Mouse (Mus musculus) kidney, postnatal 0 days (tissue): ENCODE data around the gene Ndufs7. TPM values are rescaled to one million over a fixed set of nuclear protein-coding genes. Genes with fewer than 3 reads are reported as not detected.

Experiments
- ATAC-seq: fragments of 200-750 bp; cut with Nextera tagmentation; replicated peaks from 2 replicates; pipeline ENCODE4 v1.8.0; 2017; ENCODE audit warnings: low read depth, moderate number of reproducible peaks, moderate TSS enrichment, moderate library complexity; ENCODE audit not compliant: low FRiP score
- DNase-seq: peaks from one replicate; pipeline ENCODE4 v3.0.0-alpha.2; 2016; ENCODE audit warnings: low spot score
- H3K27ac ChIP-seq: fragments of 300-500 bp; sonication (generic); 2 replicates; pipeline ENCODE4 v1.5.1; 2014; ENCODE audit warnings: mild to moderate bottlenecking
- H3K27me3 ChIP-seq: fragments of 300-500 bp; sonication (generic); 2 replicates; pipeline ENCODE4 v1.6.1; 2014; ENCODE audit warnings: low read length, mixed read lengths; ENCODE audit not compliant: insufficient read depth
- H3K36me3 ChIP-seq: fragments of 300-500 bp; sonication (generic); 2 replicates; pipeline ENCODE4 v1.6.1; 2014; ENCODE audit warnings: low read length, mixed read lengths; ENCODE audit not compliant: insufficient read depth
- H3K4me1 ChIP-seq: fragments of 300-500 bp; sonication (generic); replicated peaks from 2 replicates; pipeline ENCODE4 v1.6.1; 2014; ENCODE audit warnings: antibody characterized with exemption, low read length, mixed read lengths; ENCODE audit not compliant: insufficient read depth
- H3K4me2 ChIP-seq: fragments of 300-500 bp; sonication (generic); 2 replicates; pipeline ENCODE4 v1.6.1; 2014; ENCODE audit warnings: mild to moderate bottlenecking, low read length, moderate library complexity, mixed read lengths
- H3K4me3 ChIP-seq: fragments of 300-500 bp; sonication (generic); replicated peaks from 2 replicates; pipeline ENCODE4 v1.5.1; 2014; ENCODE audit warnings: low read depth, low read length
- H3K9ac ChIP-seq: fragments of 300-500 bp; sonication (generic); 2 replicates; pipeline ENCODE4 v1.6.1; 2014; ENCODE audit warnings: low read depth, low read length
- H3K9me3 ChIP-seq: fragments of 300-500 bp; sonication (generic); replicated peaks from 2 replicates; pipeline ENCODE4 v1.6.1; 2016; ENCODE audit warnings: low read length, inconsistent platforms, mixed read lengths
- CTCF ChIP-seq: IDR thresholded peaks from 2 replicates; pipeline ENCODE4 v1.5.1; 2016; ENCODE audit warnings: antibody characterized with exemption, low read depth, mild to moderate bottlenecking, moderate library complexity
- WGBS: fragments of 180-500 bp; shearing (Covaris S2); extraction: QIAGEN DNeasy Blood & Tissue Kit; methylation state at CpG from one replicate; pipeline ENCODE4 v1.1.7; 2014; 5-methylcytosine and 5-hydroxymethylcytosine counted together
- microRNA-seq: library from miRNA; unstranded; fragments of <30 nt; microRNA quantifications from one replicate; pipeline ENCODE4, GENCODE M21; 2016
- polyA plus RNA-seq: library from polyadenylated mRNA; unstranded; fragments of >200 nt; fragmentation: Nextera tagmentation; extraction: Ambion mirVana; gene quantifications from 2 replicates; pipeline ENCODE4 v1.2.1, GENCODE M21; 2015

Ndufs7 gene
- polyA plus RNA-seq, 1 experiment from 2014 or later = 556 TPM

- Histone ChIP-seq H3K9me3 (no peaks in the 10 kb centered on the region), H3K4me3 (no peak overlapping the region), H3K9ac (no peak overlapping the region), H3K4me2 (peak overlapping the region; percentile 43), H3K27me3 (peaks cover 24% of the 10 kb centered on the region), H3K4me1 (peaks cover 3% of the 10 kb centered on the region; the same call in 1 of the 2 replicates), H3K36me3 (no peaks in the 10 kb centered on the region), H3K27ac (no peak overlapping the region)
- 22% methylated on average over 12 of the region's 12 CpGs for WGBS
- ATAC-seq = no peak
- TF ChIP-seq CTCF = no peak
- DNase-seq = no peak
Measured at GRCm38 (mm10) chr10:80304458-80304857, 55.5 kb downstream of the Ndufs7 start.

- Histone ChIP-seq H3K27me3 (peaks cover 20% of the 10 kb centered on the region), H3K36me3 (no peaks in the 10 kb centered on the region), H3K4me1 (peaks cover 3% of the 10 kb centered on the region; the same call in 1 of the 2 replicates), H3K27ac (no peak overlapping the region), H3K9me3 (no peaks in the 10 kb centered on the region), H3K4me2 (peak overlapping the region; percentile 43), H3K9ac (no peak overlapping the region), H3K4me3 (no peak overlapping the region)
- TF ChIP-seq CTCF = no peak
- DNase-seq = peak; percentile 45
- WGBS = 13% methylated on average over 24 of the region's 25 CpGs
- no peak for ATAC-seq
Measured at GRCm38 (mm10) chr10:80304862-80305261, 55.9 kb downstream of the Ndufs7 start.

Small RNAs within 50 kb of the gene (microRNA-seq; reads per million reads assigned to microRNA genes)
- gene Mir6911 = 0.80 reads per million

Other genes with a start within 250 kb of the Ndufs7 start
- gene Arhgap45, start 232.5 kb upstream of the Ndufs7 start, polyA plus RNA-seq = 4.0 and 4.6 TPM in 2 replicates
- gene Polr2e, start 209.3 kb upstream of the Ndufs7 start, polyA plus RNA-seq = 208 and 210 TPM in 2 replicates
- 901 and 946 TPM in 2 replicates for gene Gpx4, start 202.0 kb upstream of the Ndufs7 start, polyA plus RNA-seq
- gene Sbno2, start 143.6 kb upstream of the Ndufs7 start, polyA plus RNA-seq = 9.6 and 10.5 TPM in 2 replicates
- gene Stk11, start 133.3 kb upstream of the Ndufs7 start, polyA plus RNA-seq = 14.2 and 15.1 TPM in 2 replicates
- gene Atp5d, start 110.5 kb upstream of the Ndufs7 start, polyA plus RNA-seq = 936 and 986 TPM in 2 replicates
- 4.7 and 6.4 TPM in 2 replicates for gene Cbarp, start 108.3 kb upstream of the Ndufs7 start, polyA plus RNA-seq
- 13.7 and 18.6 TPM in 2 replicates for gene Midn, start 100.8 kb upstream of the Ndufs7 start, polyA plus RNA-seq
- 290 and 317 TPM in 2 replicates for gene Cirbp, start 83.1 kb upstream of the Ndufs7 start, polyA plus RNA-seq
- 9.3 and 11.0 TPM in 2 replicates for gene 1600002K03Rik, start 76.2 kb upstream of the Ndufs7 start, polyA plus RNA-seq
- gene Efna2, start 69.6 kb upstream of the Ndufs7 start, polyA plus RNA-seq = 10.2 and 10.5 TPM in 2 replicates
- 44.2 and 52.7 TPM in 2 replicates for gene Mum1, start 22.7 kb upstream of the Ndufs7 start, polyA plus RNA-seq
- 25.5 and 26.0 TPM in 2 replicates for gene Gamt, start 11.9 kb downstream of the Ndufs7 start, polyA plus RNA-seq
- 43.7 and 44.6 TPM in 2 replicates for gene Dazap1, start 12.4 kb downstream of the Ndufs7 start, polyA plus RNA-seq
- 974 and 1,069 TPM in 2 replicates for gene Rps15, start 43.3 kb downstream of the Ndufs7 start, polyA plus RNA-seq
- gene Apc2, start 46.9 kb downstream of the Ndufs7 start, polyA plus RNA-seq = 0.51 and 0.86 TPM in 2 replicates
- gene 2310011J03Rik, start 71.4 kb downstream of the Ndufs7 start, polyA plus RNA-seq = 52.2 and 53.6 TPM in 2 replicates
- 5.4 and 5.9 TPM in 2 replicates for gene Pcsk4, start 80.4 kb downstream of the Ndufs7 start, polyA plus RNA-seq
- gene Reep6, start 80.8 kb downstream of the Ndufs7 start, polyA plus RNA-seq = 11.7 and 12.1 TPM in 2 replicates
- gene Adamtsl5, start 99.3 kb downstream of the Ndufs7 start, polyA plus RNA-seq = 3.0 and 3.2 TPM in 2 replicates
- gene Plk5, start 107.3 kb downstream of the Ndufs7 start, polyA plus RNA-seq = 0.51 and 1.0 TPM in 2 replicates
- 6.6 and 7.8 TPM in 2 replicates for gene Mex3d, start 138.5 kb downstream of the Ndufs7 start, polyA plus RNA-seq
- gene Mbd3, start 150.4 kb downstream of the Ndufs7 start, polyA plus RNA-seq = 163 and 165 TPM in 2 replicates
- 1,117 and 1,253 TPM in 2 replicates for gene Uqcr11, start 157.7 kb downstream of the Ndufs7 start, polyA plus RNA-seq
- gene Tcf3, start 184.5 kb downstream of the Ndufs7 start, polyA plus RNA-seq = 76.4 and 83.7 TPM in 2 replicates
- gene Onecut3, start 245.7 kb downstream of the Ndufs7 start, polyA plus RNA-seq = not detected in 2 replicates